Mouse (Mus musculus) embryonic facial prominence, embryonic 14.5 days (tissue): ENCODE data around the gene Tbc1d24. TPM values are rescaled to one million over a fixed set of nuclear protein-coding genes. Genes with fewer than 3 reads are reported as not detected.

Experiments used
- ATAC-seq: fragments of 200-750 bp; cut with Nextera tagmentation; 2 replicates; pipeline ENCODE4 v1.8.0; 2017; ENCODE audit warnings: low read depth, moderate number of reproducible peaks, moderate TSS enrichment
- DNase-seq: peaks from one replicate; pipeline ENCODE4 v3.0.0-alpha.2; 2015; ENCODE audit warnings: low spot score
- H3K27ac ChIP-seq: fragments of 300-500 bp; sonication (generic); replicated peaks from 2 replicates; pipeline ENCODE4 v1.5.1; 2014; ENCODE audit warnings: low read depth, mild to moderate bottlenecking, low read length, moderate library complexity
- H3K27me3 ChIP-seq: fragments of 300-500 bp; sonication (generic); replicated peaks from 2 replicates; pipeline ENCODE4 v1.6.1; 2014; ENCODE audit warnings: low read length; ENCODE audit not compliant: control insufficient read depth, insufficient read depth
- H3K36me3 ChIP-seq: fragments of 300-500 bp; sonication (generic); 2 replicates; pipeline ENCODE4 v1.6.1; 2014; ENCODE audit warnings: low read length, mixed read lengths; ENCODE audit not compliant: control insufficient read depth, insufficient read depth
- H3K4me1 ChIP-seq: fragments of 300-500 bp; sonication (generic); 2 replicates; pipeline ENCODE4 v1.6.1; 2014; ENCODE audit warnings: antibody characterized with exemption, low read length; ENCODE audit not compliant: control insufficient read depth, insufficient read depth
- H3K4me2 ChIP-seq: fragments of 300-500 bp; sonication (generic); 2 replicates; pipeline ENCODE4 v1.6.1; 2014; ENCODE audit warnings: low read depth, mild to moderate bottlenecking, low read length, moderate library complexity, mixed read lengths
- H3K4me3 ChIP-seq: fragments of 300-500 bp; sonication (generic); 2 replicates; pipeline ENCODE4 v1.5.1; 2014; ENCODE audit warnings: low read depth, mild to moderate bottlenecking, low read length
- H3K9ac ChIP-seq: fragments of 300-500 bp; sonication (generic); 2 replicates; pipeline ENCODE4 v1.6.1; 2014; ENCODE audit warnings: low read depth, mild to moderate bottlenecking, low read length, moderate library complexity, mixed read lengths
- H3K9me3 ChIP-seq: fragments of 300-500 bp; sonication (generic); 2 replicates; pipeline ENCODE4 v1.6.1; 2016; ENCODE audit warnings: low read length; ENCODE audit not compliant: control insufficient read depth
- WGBS: fragments of 180-500 bp; shearing (Covaris S2); extraction: QIAGEN DNeasy Blood & Tissue Kit; methylation state at CpG from one replicate; pipeline ENCODE4 v1.1.7; 2014; 5-methylcytosine and 5-hydroxymethylcytosine counted together
- polyA plus RNA-seq: library from polyadenylated mRNA; unstranded; fragments of >200 nt; fragmentation: Nextera tagmentation; extraction: Ambion mirVana; gene quantifications from 2 replicates; pipeline ENCODE4 v1.2.1, GENCODE M21; 2014

The Tbc1d24 gene
- polyA plus RNA-seq, 1 experiment from 2014 or later, result 4.6 TPM

- peak overlapping the region; percentile 78 for H3K9ac ChIP-seq
- H3K4me3 ChIP-seq, result peak overlapping the region; percentile 75
- DNase-seq (no peak), ATAC-seq (no peak)
- no peaks in the 10 kb centered on the region for H3K36me3 ChIP-seq
- 55% methylated on average over 33 of the region's 34 CpGs for WGBS
- peaks cover 77% of the 10 kb centered on the region for H3K4me1 ChIP-seq
- no peaks in the 10 kb centered on the region for H3K9me3 ChIP-seq
- H3K27ac ChIP-seq, result peak overlapping the region; percentile 93
- H3K27me3 ChIP-seq, result no peaks in the 10 kb centered on the region
- H3K4me2 ChIP-seq, result peak overlapping the region; percentile 92
Measured at GRCm38 (mm10) chr17:24207768-24208640, 2.6 kb upstream of the Tbc1d24 start.

- Histone ChIP-seq H3K4me1 (peaks cover 74% of the 10 kb centered on the region), H3K9ac (peak overlapping the region; percentile 78), H3K4me3 (peak overlapping the region; percentile 75), H3K4me2 (peak overlapping the region; percentile 92), H3K9me3 (no peaks in the 10 kb centered on the region), H3K27me3 (no peaks in the 10 kb centered on the region), H3K36me3 (no peaks in the 10 kb centered on the region), H3K27ac (peak overlapping the region; percentile 65; the same call in 1 of the 2 replicates)
- ATAC-seq (0 out of 2 replicates have a peak, but pooled peaks have one; percentile 6), DNase-seq (peak; percentile 83)
- 6% methylated on average over 51 of the region's 62 CpGs for WGBS
Measured at GRCm38 (mm10) chr17:24206451-24207351, 1.3 kb upstream of the Tbc1d24 start.

- ATAC-seq, result peak; percentile 3
- 6% methylated on average over 15 of the region's 15 CpGs for WGBS
Measured at GRCm38 (mm10) chr17:24205908-24206361, 573 bp upstream of the Tbc1d24 start.

GRCm38 (mm10) chr17:24204846-24205245, 516 bp downstream of the Tbc1d24 start:
- peak overlapping the region; percentile 75 for H3K4me3 ChIP-seq
- peak overlapping the region; percentile 84 for H3K9ac ChIP-seq
- H3K27me3 ChIP-seq, result no peaks in the 10 kb centered on the region
- H3K27ac ChIP-seq, result peak overlapping the region; percentile 41
- DNase-seq (no peak), ATAC-seq (no peak)
- H3K4me1 ChIP-seq, result peaks cover 56% of the 10 kb centered on the region
- no peaks in the 10 kb centered on the region for H3K9me3 ChIP-seq
- WGBS, result 9% methylated on average over 7 of the region's 7 CpGs
- no peaks in the 10 kb centered on the region for H3K36me3 ChIP-seq
- H3K4me2 ChIP-seq, result peak overlapping the region; percentile 92

More at GRCm38 (mm10) chr17:24205908-24206361, 573 bp upstream of the Tbc1d24 start:
- peaks cover 67% of the 10 kb centered on the region for H3K4me1 ChIP-seq
- DNase-seq, result peak; percentile 38
- peak overlapping the region; percentile 65 for H3K27ac ChIP-seq
- no peaks in the 10 kb centered on the region for H3K9me3 ChIP-seq
- no peaks in the 10 kb centered on the region for H3K27me3 ChIP-seq
- peak overlapping the region; percentile 92 for H3K4me2 ChIP-seq
- H3K9ac ChIP-seq, result peak overlapping the region; percentile 78
- peak overlapping the region; percentile 75 for H3K4me3 ChIP-seq
- H3K36me3 ChIP-seq, result no peaks in the 10 kb centered on the region

- no peak for ATAC-seq
- Histone ChIP-seq H3K27me3 (no peaks in the 10 kb centered on the region), H3K27ac (no peak overlapping the region), H3K4me3 (peak overlapping the region; percentile 75; the same call in 1 of the 2 replicates), H3K4me1 (peaks cover 51% of the 10 kb centered on the region), H3K4me2 (peak overlapping the region; percentile 92), H3K9me3 (no peaks in the 10 kb centered on the region), H3K36me3 (no peaks in the 10 kb centered on the region), H3K9ac (no peak overlapping the region; the same call in 1 of the 2 replicates)
- 74% methylated on average over 3 of the region's 3 CpGs for WGBS
- DNase-seq, result no peak
Measured at GRCm38 (mm10) chr17:24203611-24204534, 1.5 kb downstream of the Tbc1d24 start.

- no peaks in the 10 kb centered on the region for H3K9me3 ChIP-seq
- peaks cover 43% of the 10 kb centered on the region for H3K4me1 ChIP-seq
- ATAC-seq (no peak), DNase-seq (no peak)
- H3K4me3 ChIP-seq, result no peak overlapping the region
- no peak overlapping the region for H3K27ac ChIP-seq
- WGBS, result 47% methylated on average over 4 of the region's 4 CpGs
- H3K4me2 ChIP-seq, result peak overlapping the region; percentile 11; the same call in 1 of the 2 replicates
- H3K27me3 ChIP-seq, result no peaks in the 10 kb centered on the region
- H3K36me3 ChIP-seq, result no peaks in the 10 kb centered on the region
- H3K9ac ChIP-seq, result no peak overlapping the region
Measured at GRCm38 (mm10) chr17:24203068-24203467, 2.3 kb downstream of the Tbc1d24 start.

GRCm38 (mm10) chr17:24201092-24201491, 4.3 kb downstream of the Tbc1d24 start:
- no peak overlapping the region for H3K9ac ChIP-seq
- no peaks in the 10 kb centered on the region for H3K27me3 ChIP-seq
- no peak overlapping the region for H3K27ac ChIP-seq
- H3K9me3 ChIP-seq, result no peaks in the 10 kb centered on the region
- ATAC-seq, result no peak
- H3K36me3 ChIP-seq, result no peaks in the 10 kb centered on the region
- WGBS, result 80% methylated on average over 4 of the region's 4 CpGs
- H3K4me1 ChIP-seq, result peaks cover 23% of the 10 kb centered on the region
- DNase-seq, result no peak
- no peak overlapping the region for H3K4me2 ChIP-seq
- H3K4me3 ChIP-seq, result no peak overlapping the region
